Mouse (Mus musculus): Measurements from ENCODE around the gene Ubl3. TPM values are rescaled to one million over a fixed set of nuclear protein-coding genes. Genes with fewer than 3 reads are reported as not detected.

The Ubl3 gene
- polyA plus RNA-seq, 1 experiment = 113 TPM

DNA sequence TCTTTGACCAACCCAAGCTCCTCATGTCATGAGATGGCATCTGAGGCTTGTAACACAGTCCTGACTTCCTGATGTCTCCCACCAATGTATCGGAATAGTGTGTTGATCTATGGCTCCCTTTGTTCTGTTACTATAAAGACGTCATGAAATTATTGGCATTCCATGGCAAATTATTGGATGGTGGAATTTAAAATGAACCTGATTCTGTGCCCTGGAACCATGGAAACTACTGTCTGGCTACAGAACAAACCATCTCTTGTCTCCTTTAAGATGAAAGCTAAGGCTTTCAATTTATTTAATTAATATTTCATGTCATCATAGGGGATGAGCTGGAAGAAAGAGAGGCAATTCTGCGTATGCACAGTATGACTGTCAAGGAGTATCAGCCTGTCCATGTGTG lies 36.4 kb upstream of the Ubl3 start:
- TF ChIP-seq CTCF (IDR thresholded peaks at IDR 0.05; ENCODE audit: insufficient read depth, low read length) (no peak), POLR2A (IDR thresholded peaks at IDR 0.05; ENCODE audit: borderline replicate concordance, extremely low read depth, low read depth, low read length) (no peak)
- DNase-seq = no peak
- no peaks in the 10 kb centered on the region for H3K4me1 ChIP-seq (ENCODE audit: control insufficient read depth, insufficient read depth, low read length)
- 79% methylated on average over 3 of the region's 3 CpGs for WGBS
- H3K4me3 ChIP-seq (replicated peaks; ENCODE audit: extremely low read depth, low read depth, low read length) = no peak overlapping the region

DNA sequence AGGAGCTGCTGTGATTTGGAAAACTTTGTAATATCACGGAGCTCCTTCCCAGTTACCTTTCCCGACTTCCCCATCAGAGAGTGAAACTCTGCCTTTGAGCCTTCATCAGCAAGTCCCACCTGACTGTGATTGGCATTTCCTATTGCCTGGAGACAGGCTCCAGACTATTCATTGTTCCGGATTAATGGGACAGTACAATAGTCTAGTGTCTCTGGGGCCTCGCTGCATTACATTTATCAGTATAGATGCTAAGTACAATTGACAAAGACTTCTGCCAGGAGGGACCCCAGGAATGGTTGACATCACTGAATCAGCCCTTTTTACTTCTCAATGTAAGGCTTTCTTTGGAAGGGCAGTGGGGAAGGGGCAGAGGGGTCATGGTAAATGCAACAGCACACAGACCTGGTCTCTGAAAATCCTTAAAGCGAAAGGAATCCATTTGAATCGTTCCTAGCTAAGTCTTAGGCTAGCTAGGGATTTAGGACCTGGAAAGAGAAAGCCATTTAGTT lies 35.6 kb upstream of the Ubl3 start:
- no peak for TF ChIP-seq POLR2A (IDR thresholded peaks at IDR 0.05; ENCODE audit: borderline replicate concordance, extremely low read depth, low read depth, low read length)
- TF ChIP-seq CTCF (IDR thresholded peaks at IDR 0.05; ENCODE audit: insufficient read depth, low read length) = no peak
- DNase-seq = no peak
- Histone ChIP-seq H3K4me3 (replicated peaks; ENCODE audit: extremely low read depth, low read depth, low read length) (no peak overlapping the region), H3K4me1 (ENCODE audit: control insufficient read depth, insufficient read depth, low read length) (no peaks in the 10 kb centered on the region)
- 73% methylated on average over 6 of the region's 6 CpGs for WGBS

DNA sequence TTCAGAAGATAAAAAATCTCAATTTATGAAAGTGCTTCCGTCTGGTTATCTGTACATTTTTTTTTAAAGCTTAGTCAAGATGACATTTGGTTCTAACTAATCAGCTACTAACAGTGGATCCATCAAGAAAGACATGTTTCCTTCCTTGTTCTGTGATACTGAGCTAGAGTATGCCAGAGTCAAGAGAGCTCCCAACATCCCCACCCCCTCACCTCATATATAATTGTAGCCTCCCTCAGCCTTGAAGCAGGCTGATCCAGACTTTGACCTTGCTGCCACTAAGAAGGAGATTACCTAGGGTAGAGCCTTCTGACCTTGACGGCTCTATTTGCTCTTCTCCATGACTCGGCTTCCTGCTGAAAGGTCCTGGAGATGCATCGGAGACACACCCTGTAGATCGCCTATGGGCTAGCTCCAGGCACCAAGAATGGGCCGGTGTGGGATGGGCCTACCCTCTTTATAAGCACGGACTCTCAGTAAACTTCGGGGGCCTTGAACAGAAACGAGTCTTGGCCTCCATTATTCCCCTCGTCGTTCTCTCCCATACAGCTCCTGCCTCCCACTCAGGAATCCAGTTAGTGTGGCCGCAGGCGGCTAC lies 27.9 kb upstream of the Ubl3 start:
- Histone ChIP-seq H3K4me1 (ENCODE audit: control insufficient read depth, insufficient read depth, low read length) (no peaks in the 10 kb centered on the region), H3K4me3 (replicated peaks; ENCODE audit: extremely low read depth, low read depth, low read length) (no peak overlapping the region)
- 89% methylated on average over 13 of the region's 13 CpGs for WGBS
- TF ChIP-seq CTCF (IDR thresholded peaks at IDR 0.05; ENCODE audit: insufficient read depth, low read length) (no peak), POLR2A (IDR thresholded peaks at IDR 0.05; ENCODE audit: borderline replicate concordance, extremely low read depth, low read depth, low read length) (no peak)
- no peak for DNase-seq

DNA sequence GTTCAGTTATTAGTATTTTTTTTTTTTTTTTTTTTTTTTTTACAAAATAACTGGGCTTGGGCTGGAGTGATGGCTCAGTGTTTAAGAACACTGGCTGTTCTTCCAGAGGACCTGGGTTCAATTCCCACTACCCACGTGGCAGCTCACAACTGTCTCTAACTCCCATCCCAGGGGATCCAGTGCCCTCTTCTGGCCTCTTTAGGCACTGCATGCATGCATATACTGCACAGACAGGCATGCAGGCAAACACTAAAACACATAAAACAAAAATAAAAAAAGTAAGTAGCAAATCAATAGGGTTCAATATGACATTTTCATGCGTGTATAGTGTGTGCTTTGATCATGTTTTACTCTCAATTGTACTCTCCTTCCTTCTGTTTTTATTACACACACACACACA lies 26.6 kb upstream of the Ubl3 start:
- no peak for DNase-seq
- 92% methylated on average over 2 of the region's 2 CpGs for WGBS
- Histone ChIP-seq H3K4me1 (ENCODE audit: control insufficient read depth, insufficient read depth, low read length) (0 out of 2 replicates have a peak, but pooled peaks cover 2% of the 10 kb centered on the region), H3K4me3 (replicated peaks; ENCODE audit: extremely low read depth, low read depth, low read length) (no peak overlapping the region)
- TF ChIP-seq POLR2A (IDR thresholded peaks at IDR 0.05; ENCODE audit: borderline replicate concordance, extremely low read depth, low read depth, low read length) (no peak), CTCF (IDR thresholded peaks at IDR 0.05; ENCODE audit: insufficient read depth, low read length) (no peak)

DNA sequence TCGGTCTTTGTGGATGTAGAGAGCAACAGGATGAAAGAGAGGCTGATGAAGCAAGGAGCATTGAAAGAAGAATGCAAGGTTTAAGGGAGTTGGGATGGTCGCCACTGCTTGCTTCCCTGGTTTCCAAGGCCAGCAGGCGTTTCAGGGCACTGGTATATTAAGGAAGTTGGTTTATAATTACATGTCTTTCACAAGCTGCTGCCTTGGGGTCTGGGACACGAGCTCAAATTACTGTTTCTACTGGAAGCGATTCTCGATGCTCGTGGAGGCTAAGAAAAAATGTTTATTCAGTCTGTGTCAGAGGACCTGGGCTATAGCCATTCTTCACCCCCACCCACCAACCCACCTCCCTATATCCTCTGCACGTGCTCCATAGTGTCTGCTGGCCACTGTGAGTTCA lies 25.8 kb upstream of the Ubl3 start:
- H3K4me3 ChIP-seq (replicated peaks; ENCODE audit: extremely low read depth, low read depth, low read length) = no peak overlapping the region
- 52% methylated on average over 8 of the region's 8 CpGs for WGBS

DNA sequence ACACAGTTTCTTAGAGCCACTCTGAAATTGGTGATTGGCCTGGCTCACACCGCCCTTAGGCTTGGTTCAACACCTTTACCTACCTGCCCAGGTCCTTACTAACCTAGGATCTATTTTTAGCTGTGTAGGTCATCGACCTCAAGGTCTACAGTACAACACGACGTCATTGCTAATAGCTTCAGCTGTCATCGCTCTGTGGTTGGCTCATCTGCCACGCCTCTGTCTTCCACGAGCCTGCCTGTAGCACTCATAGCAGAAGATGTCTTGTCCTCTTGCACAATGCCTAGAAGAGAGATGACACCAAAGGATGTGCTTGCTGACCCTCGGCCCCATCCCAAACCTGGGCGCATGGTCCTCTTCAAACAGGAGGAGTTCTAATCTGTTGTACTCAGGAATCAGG lies 24.7 kb upstream of the Ubl3 start:
- WGBS = 73% methylated on average over 9 of the region's 9 CpGs
- no peak for DNase-seq
- TF ChIP-seq POLR2A (IDR thresholded peaks at IDR 0.05; ENCODE audit: borderline replicate concordance, extremely low read depth, low read depth, low read length) = no peak
- no peak for TF ChIP-seq CTCF (IDR thresholded peaks at IDR 0.05; ENCODE audit: insufficient read depth, low read length)
- H3K4me3 ChIP-seq (replicated peaks; ENCODE audit: extremely low read depth, low read depth, low read length) = no peak overlapping the region
- 0 out of 2 replicates have a peak, but pooled peaks cover 2% of the 10 kb centered on the region for H3K4me1 ChIP-seq (ENCODE audit: control insufficient read depth, insufficient read depth, low read length)

More for the DNA sequence above, 25.8 kb upstream of the Ubl3 start:
- TF ChIP-seq CTCF (IDR thresholded peaks at IDR 0.05; ENCODE audit: insufficient read depth, low read length) = no peak
- TF ChIP-seq POLR2A (IDR thresholded peaks at IDR 0.05; ENCODE audit: borderline replicate concordance, extremely low read depth, low read depth, low read length) = no peak
- DNase-seq = no peak
- H3K4me1 ChIP-seq (ENCODE audit: control insufficient read depth, insufficient read depth, low read length) = 0 out of 2 replicates have a peak, but pooled peaks cover 2% of the 10 kb centered on the region

DNA sequence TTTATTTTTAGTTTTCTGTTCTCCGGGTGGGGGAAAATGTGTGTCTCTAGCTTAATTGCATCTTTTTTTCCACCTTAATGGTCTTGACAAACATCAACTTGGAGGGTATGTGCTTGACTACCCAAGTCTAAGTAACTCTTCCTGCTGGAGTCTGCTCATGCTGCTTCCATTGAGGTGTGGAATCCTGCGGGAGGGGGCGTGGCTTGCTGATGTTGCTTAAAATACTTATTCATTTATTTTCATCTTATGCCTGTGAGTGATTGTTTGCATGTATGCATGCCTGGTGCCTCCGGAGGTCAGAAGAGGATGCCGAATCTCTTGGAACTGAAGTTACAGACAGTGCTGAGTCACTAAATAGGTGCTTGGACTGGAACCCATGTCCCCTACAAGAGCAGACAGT lies 22.6 kb upstream of the Ubl3 start:
- 32% methylated on average over 5 of the region's 5 CpGs for WGBS
- Histone ChIP-seq H3K4me1 (ENCODE audit: control insufficient read depth, insufficient read depth, low read length) (0 out of 2 replicates have a peak, but pooled peaks cover 2% of the 10 kb centered on the region), H3K4me3 (replicated peaks; ENCODE audit: extremely low read depth, low read depth, low read length) (no peak overlapping the region)
- TF ChIP-seq CTCF (IDR thresholded peaks at IDR 0.05; ENCODE audit: insufficient read depth, low read length) (no peak), POLR2A (IDR thresholded peaks at IDR 0.05; ENCODE audit: borderline replicate concordance, extremely low read depth, low read depth, low read length) (no peak)
- no peak for DNase-seq

DNA sequence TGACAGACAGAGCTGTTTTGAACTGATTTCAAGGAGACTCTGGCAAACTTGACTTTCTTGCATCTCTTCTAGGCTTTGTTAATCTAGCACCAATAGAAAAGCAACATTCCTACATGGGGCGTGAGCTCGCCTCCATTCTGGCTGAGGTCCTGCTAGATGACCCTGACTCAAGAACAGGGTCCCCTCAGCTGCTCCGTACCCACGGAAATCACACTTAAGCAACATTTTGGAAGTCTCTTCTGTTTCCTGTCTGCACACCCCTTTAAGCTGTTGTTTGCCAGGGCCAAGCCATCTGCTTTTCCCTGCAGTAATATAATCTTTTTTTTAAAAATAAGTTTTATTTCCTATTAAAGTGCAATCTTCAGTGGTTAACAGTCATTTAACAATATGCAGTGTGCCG lies 20.1 kb upstream of the Ubl3 start:
- no peak for DNase-seq
- no peak overlapping the region for H3K4me3 ChIP-seq (replicated peaks; ENCODE audit: extremely low read depth, low read depth, low read length)
- 57% methylated on average over 5 of the region's 5 CpGs for WGBS
- H3K4me1 ChIP-seq (ENCODE audit: control insufficient read depth, insufficient read depth, low read length) = 0 out of 2 replicates have a peak, but pooled peaks cover 2% of the 10 kb centered on the region
- TF ChIP-seq CTCF (IDR thresholded peaks at IDR 0.05; ENCODE audit: insufficient read depth, low read length) (no peak), POLR2A (IDR thresholded peaks at IDR 0.05; ENCODE audit: borderline replicate concordance, extremely low read depth, low read depth, low read length) (no peak)

DNA sequence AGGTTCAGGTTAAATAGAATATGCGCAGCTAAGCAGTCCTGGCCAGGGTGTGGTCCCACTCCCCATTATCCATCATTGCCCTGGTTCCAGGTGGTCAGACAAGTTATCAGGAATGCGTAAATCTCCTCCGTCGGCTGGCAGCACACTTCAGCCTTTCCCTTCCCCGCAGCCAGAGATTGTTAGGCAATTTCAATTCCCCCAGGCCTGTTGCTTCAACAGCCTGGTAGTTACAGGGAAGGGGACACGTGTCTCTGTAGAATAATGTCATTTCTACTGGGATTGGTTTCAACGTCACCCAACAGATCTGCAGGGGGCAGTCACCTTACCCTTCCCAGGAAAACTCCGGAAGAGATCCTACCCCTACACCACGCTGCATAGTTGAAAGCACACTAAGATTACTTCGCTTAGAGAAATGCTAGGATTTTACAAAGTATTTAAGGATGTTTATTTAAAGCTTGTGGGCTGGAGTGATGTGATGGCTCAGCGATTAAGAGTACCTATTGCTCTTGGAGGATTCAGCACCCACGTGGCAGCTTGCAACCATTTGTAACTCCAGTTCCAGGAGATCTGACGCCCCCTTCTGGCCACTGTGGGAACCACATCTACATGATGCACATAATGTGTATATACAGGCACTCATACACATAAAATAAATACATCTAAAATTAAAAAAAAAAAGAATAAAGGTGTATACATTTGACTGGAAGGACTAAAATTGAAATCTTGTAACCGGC lies 18.1 kb upstream of the Ubl3 start:
- no peak for DNase-seq
- WGBS = 60% methylated on average over 14 of the region's 14 CpGs
- H3K4me3 ChIP-seq (replicated peaks; ENCODE audit: extremely low read depth, low read depth, low read length) = no peak overlapping the region
- H3K4me1 ChIP-seq (ENCODE audit: control insufficient read depth, insufficient read depth, low read length) = 0 out of 2 replicates have a peak, but pooled peaks cover 2% of the 10 kb centered on the region
- 0 out of 2 replicates have a peak, but pooled peaks have one; percentile 6 for TF ChIP-seq CTCF (IDR thresholded peaks at IDR 0.05; ENCODE audit: insufficient read depth, low read length)
- TF ChIP-seq POLR2A (IDR thresholded peaks at IDR 0.05; ENCODE audit: borderline replicate concordance, extremely low read depth, low read depth, low read length) = no peak

Measured in lung, adult 2 months (tissue).